Mouse (Mus musculus): Measurements from ENCODE around the gene Ralgapa2. TPM values are rescaled to one million over a fixed set of nuclear protein-coding genes. Genes with fewer than 3 reads are reported as not detected.

Ralgapa2 gene
- polyA plus RNA-seq, 1 experiment from 2014 or later: 7.4 TPM

GRCm38 (mm10) chr2:146220591-146221075, 291.5 kb downstream of the Ralgapa2 start:
- WGBS: under 1% methylated on average over 24 of the region's 24 CpGs
- peaks cover 89% of the 10 kb centered on the region for H3K27me3 ChIP-seq (ENCODE audit: control insufficient read depth, insufficient read depth, low read length)
- no peak overlapping the region for H3K27ac ChIP-seq (replicated peaks; ENCODE audit: low read depth, low read length)

GRCm38 (mm10) chr2:146219791-146220190, 292.4 kb downstream of the Ralgapa2 start:
- no peak for ATAC-seq (ENCODE audit: insufficient number of reproducible peaks, low FRiP score, low TSS enrichment, low read depth)
- H3K9me3 ChIP-seq (ENCODE audit: control insufficient read depth, low read length): no peaks in the 10 kb centered on the region
- WGBS: 13% methylated on average over 11 of the region's 11 CpGs
- H3K4me2 ChIP-seq (ENCODE audit: low read depth, severe bottlenecking): no peak overlapping the region
- no peak overlapping the region for H3K9ac ChIP-seq (ENCODE audit: low read length)
- no peaks in the 10 kb centered on the region for H3K36me3 ChIP-seq (ENCODE audit: control insufficient read depth, insufficient read depth, low read length)
- H3K4me3 ChIP-seq (ENCODE audit: low read depth, low read length): no peak overlapping the region
- peaks cover 84% of the 10 kb centered on the region for H3K27me3 ChIP-seq (ENCODE audit: control insufficient read depth, insufficient read depth, low read length)
- DNase-seq (ENCODE audit: low spot score): peak; percentile 36
- H3K4me1 ChIP-seq (ENCODE audit: control insufficient read depth, insufficient read depth, low read length): peaks cover 20% of the 10 kb centered on the region
- no peak overlapping the region for H3K27ac ChIP-seq (replicated peaks; ENCODE audit: low read depth, low read length)

More at GRCm38 (mm10) chr2:146220591-146221075, 291.5 kb downstream of the Ralgapa2 start:
- Histone ChIP-seq H3K4me1 (ENCODE audit: control insufficient read depth, insufficient read depth, low read length) (peaks cover 20% of the 10 kb centered on the region), H3K9ac (ENCODE audit: low read length) (no peak overlapping the region), H3K4me2 (ENCODE audit: low read depth, severe bottlenecking) (peak overlapping the region; percentile 95; the same call in 1 of the 2 replicates), H3K36me3 (ENCODE audit: control insufficient read depth, insufficient read depth, low read length) (no peaks in the 10 kb centered on the region), H3K4me3 (ENCODE audit: low read depth, low read length) (peak overlapping the region; percentile 47), H3K9me3 (ENCODE audit: control insufficient read depth, low read length) (no peaks in the 10 kb centered on the region)
- DNase-seq (ENCODE audit: low spot score) (peak; percentile 53), ATAC-seq (ENCODE audit: insufficient number of reproducible peaks, low FRiP score, low TSS enrichment, low read depth) (no peak)

- H3K27ac ChIP-seq (replicated peaks; ENCODE audit: low read depth, low read length): no peak overlapping the region
- H3K4me2 ChIP-seq (ENCODE audit: low read depth, severe bottlenecking): no peak overlapping the region
- no peaks in the 10 kb centered on the region for H3K9me3 ChIP-seq (ENCODE audit: control insufficient read depth, low read length)
- no peaks in the 10 kb centered on the region for H3K36me3 ChIP-seq (ENCODE audit: control insufficient read depth, insufficient read depth, low read length)
- DNase-seq (ENCODE audit: low spot score) (peak; percentile 65), ATAC-seq (ENCODE audit: insufficient number of reproducible peaks, low FRiP score, low TSS enrichment, low read depth) (no peak)
- no peak overlapping the region for H3K4me3 ChIP-seq (ENCODE audit: low read depth, low read length)
- peaks cover 20% of the 10 kb centered on the region for H3K4me1 ChIP-seq (ENCODE audit: control insufficient read depth, insufficient read depth, low read length)
- peaks cover 77% of the 10 kb centered on the region for H3K27me3 ChIP-seq (ENCODE audit: control insufficient read depth, insufficient read depth, low read length)
- H3K9ac ChIP-seq (ENCODE audit: low read length): no peak overlapping the region
- WGBS: 2% methylated on average over 19 of the region's 19 CpGs
These were observed 293.1 kb downstream of the Ralgapa2 start for GRCm38 (mm10) chr2:146218881-146219535.

GRCm38 (mm10) chr2:146218161-146218691, 293.9 kb downstream of the Ralgapa2 start:
- Histone ChIP-seq H3K9me3 (ENCODE audit: control insufficient read depth, low read length) (no peaks in the 10 kb centered on the region), H3K36me3 (ENCODE audit: control insufficient read depth, insufficient read depth, low read length) (no peaks in the 10 kb centered on the region), H3K27me3 (ENCODE audit: control insufficient read depth, insufficient read depth, low read length) (peaks cover 69% of the 10 kb centered on the region), H3K4me2 (ENCODE audit: low read depth, severe bottlenecking) (peak overlapping the region; percentile 42), H3K4me3 (ENCODE audit: low read depth, low read length) (peak overlapping the region; percentile 21), H3K9ac (ENCODE audit: low read length) (no peak overlapping the region; the same call in 1 of the 2 replicates), H3K4me1 (ENCODE audit: control insufficient read depth, insufficient read depth, low read length) (peaks cover 17% of the 10 kb centered on the region), H3K27ac (replicated peaks; ENCODE audit: low read depth, low read length) (no peak overlapping the region)
- peak; percentile 58 for DNase-seq (ENCODE audit: low spot score)
- 0% methylated on average over 40 of the region's 40 CpGs for WGBS
- peak; percentile 23; the same call in 1 of the 2 replicates for ATAC-seq (ENCODE audit: insufficient number of reproducible peaks, low FRiP score, low TSS enrichment, low read depth)

GRCm38 (mm10) chr2:146217227-146217980, 294.7 kb downstream of the Ralgapa2 start:
- Histone ChIP-seq H3K9ac (ENCODE audit: low read length) (no peak overlapping the region), H3K27ac (replicated peaks; ENCODE audit: low read depth, low read length) (no peak overlapping the region), H3K4me3 (ENCODE audit: low read depth, low read length) (no peak overlapping the region), H3K4me1 (ENCODE audit: control insufficient read depth, insufficient read depth, low read length) (peaks cover 12% of the 10 kb centered on the region; the same call in 1 of the 2 replicates), H3K27me3 (ENCODE audit: control insufficient read depth, insufficient read depth, low read length) (peaks cover 61% of the 10 kb centered on the region), H3K36me3 (ENCODE audit: control insufficient read depth, insufficient read depth, low read length) (no peaks in the 10 kb centered on the region), H3K4me2 (ENCODE audit: low read depth, severe bottlenecking) (no peak overlapping the region), H3K9me3 (ENCODE audit: control insufficient read depth, low read length) (no peaks in the 10 kb centered on the region)
- DNase-seq (ENCODE audit: low spot score): peak; percentile 43
- under 1% methylated on average over 16 of the region's 16 CpGs for WGBS
- no peak for ATAC-seq (ENCODE audit: insufficient number of reproducible peaks, low FRiP score, low TSS enrichment, low read depth)

- Histone ChIP-seq H3K27me3 (ENCODE audit: control insufficient read depth, insufficient read depth, low read length) (peaks cover 51% of the 10 kb centered on the region), H3K4me1 (ENCODE audit: control insufficient read depth, insufficient read depth, low read length) (peaks cover 9% of the 10 kb centered on the region; the same call in 1 of the 2 replicates), H3K4me3 (ENCODE audit: low read depth, low read length) (no peak overlapping the region), H3K27ac (replicated peaks; ENCODE audit: low read depth, low read length) (no peak overlapping the region), H3K9ac (ENCODE audit: low read length) (no peak overlapping the region), H3K36me3 (ENCODE audit: control insufficient read depth, insufficient read depth, low read length) (no peaks in the 10 kb centered on the region), H3K4me2 (ENCODE audit: low read depth, severe bottlenecking) (no peak overlapping the region), H3K9me3 (ENCODE audit: control insufficient read depth, low read length) (no peaks in the 10 kb centered on the region)
- ATAC-seq (ENCODE audit: insufficient number of reproducible peaks, low FRiP score, low TSS enrichment, low read depth) (no peak), DNase-seq (ENCODE audit: low spot score) (no peak)
- 9% methylated on average over 14 of the region's 14 CpGs for WGBS
These were observed 295.8 kb downstream of the Ralgapa2 start for GRCm38 (mm10) chr2:146216111-146217064.

GRCm38 (mm10) chr2:146214715-146215114, 297.4 kb downstream of the Ralgapa2 start:
- no peak overlapping the region for H3K9ac ChIP-seq (ENCODE audit: low read length)
- no peaks in the 10 kb centered on the region for H3K9me3 ChIP-seq (ENCODE audit: control insufficient read depth, low read length)
- H3K4me1 ChIP-seq (ENCODE audit: control insufficient read depth, insufficient read depth, low read length): 0 out of 2 replicates have a peak, but pooled peaks cover 3% of the 10 kb centered on the region
- no peaks in the 10 kb centered on the region for H3K36me3 ChIP-seq (ENCODE audit: control insufficient read depth, insufficient read depth, low read length)
- no peak overlapping the region for H3K4me3 ChIP-seq (ENCODE audit: low read depth, low read length)
- ATAC-seq (ENCODE audit: insufficient number of reproducible peaks, low FRiP score, low TSS enrichment, low read depth) (no peak), DNase-seq (ENCODE audit: low spot score) (peak; percentile 56)
- H3K27ac ChIP-seq (replicated peaks; ENCODE audit: low read depth, low read length): no peak overlapping the region
- 3% methylated on average over 9 of the region's 9 CpGs for WGBS
- peaks cover 37% of the 10 kb centered on the region for H3K27me3 ChIP-seq (ENCODE audit: control insufficient read depth, insufficient read depth, low read length)
- H3K4me2 ChIP-seq (ENCODE audit: low read depth, severe bottlenecking): no peak overlapping the region
